Mouse (Mus musculus): ENCODE measurements around the gene Gpatch1.
"Not testable (repeated sequence)": the region's sequence is repeated elsewhere in the genome, so short reads cannot be mapped to it uniquely, and the experiment has no call there.

Gene Gpatch1

GRCm38 (mm10) chr7:35322732-35323420, 4.6 kb upstream of the Gpatch1 start:
- in situ Hi-C loops (cut with MboI): no loop called here

GRCm38 (mm10) chr7:35322161-35322560, 3.9 kb upstream of the Gpatch1 start:
- in situ Hi-C loops (cut with MboI): no loop called here

GRCm38 (mm10) chr7:35319755-35320154, 1.5 kb upstream of the Gpatch1 start:
- in situ Hi-C loops (cut with MboI): no loop called here

GRCm38 (mm10) chr7:35319221-35319620, 981 bp upstream of the Gpatch1 start:
- in situ Hi-C loops (cut with MboI): not testable (repeated sequence)

GRCm38 (mm10) chr7:35314156-35314555, 4.1 kb downstream of the Gpatch1 start:
- in situ Hi-C loops (cut with MboI): no loop called here

- in situ Hi-C loops (cut with MboI): no loop called here
These were observed 7.0 kb downstream of the Gpatch1 start for GRCm38 (mm10) chr7:35311214-35311613.

GRCm38 (mm10) chr7:35300792-35301191, 17.4 kb downstream of the Gpatch1 start:
- in situ Hi-C loops (cut with MboI): no loop called here

- in situ Hi-C loops (cut with MboI): no loop called here
These were observed 18.6 kb downstream of the Gpatch1 start for GRCm38 (mm10) chr7:35299656-35300055.

GRCm38 (mm10) chr7:35297886-35298285, 20.4 kb downstream of the Gpatch1 start:
- in situ Hi-C loops (cut with MboI): no loop called here

GRCm38 (mm10) chr7:35295631-35296030, 22.6 kb downstream of the Gpatch1 start:
- in situ Hi-C loops (cut with MboI): no loop called here

- in situ Hi-C loops (cut with MboI): no loop called here
These were observed 24.8 kb downstream of the Gpatch1 start for GRCm38 (mm10) chr7:35293464-35293863.

GRCm38 (mm10) chr7:35278933-35279332, 39.3 kb downstream of the Gpatch1 start:
- in situ Hi-C loops (cut with MboI): no loop called here

GRCm38 (mm10) chr7:35277433-35277832, 40.8 kb downstream of the Gpatch1 start:
- in situ Hi-C loops (cut with MboI): no loop called here

- in situ Hi-C loops (cut with MboI): no loop called here
These were observed 48.7 kb downstream of the Gpatch1 start for GRCm38 (mm10) chr7:35269443-35270024.

- in situ Hi-C loops (cut with MboI): no loop called here
These were observed 50.4 kb downstream of the Gpatch1 start for GRCm38 (mm10) chr7:35267841-35268240.

GRCm38 (mm10) chr7:35266666-35267065, 51.6 kb downstream of the Gpatch1 start:
- in situ Hi-C loops (cut with MboI): no loop called here

- in situ Hi-C loops (cut with MboI): no loop called here
These were observed 53.5 kb downstream of the Gpatch1 start for GRCm38 (mm10) chr7:35264746-35265145.

- in situ Hi-C loops (cut with MboI): no loop called here
These were observed 54.4 kb downstream of the Gpatch1 start for GRCm38 (mm10) chr7:35263595-35264489.

GRCm38 (mm10) chr7:35259384-35259783, 58.9 kb downstream of the Gpatch1 start:
- in situ Hi-C loops (cut with MboI): no loop called here

- in situ Hi-C loops (cut with MboI): no loop called here
These were observed 59.9 kb downstream of the Gpatch1 start for GRCm38 (mm10) chr7:35258294-35258693.

GRCm38 (mm10) chr7:35252041-35252558, 66.1 kb downstream of the Gpatch1 start:
- in situ Hi-C loops (cut with MboI): no loop called here

GRCm38 (mm10) chr7:35237935-35238334, 80.3 kb downstream of the Gpatch1 start:
- in situ Hi-C loops (cut with MboI): not testable (repeated sequence)
